Mouse (Mus musculus) adrenal gland, adult 2 months (tissue): ENCODE data around the gene Msh5. TPM values are rescaled to one million over a fixed set of nuclear protein-coding genes. Genes with fewer than 3 reads are reported as not detected.
A peak's percentile ranks its signal among the peaks of the same experiment; 100 is the strongest.
"Not testable (repeated sequence)": the region's sequence is repeated elsewhere in the genome, so short reads cannot be mapped to it uniquely, and the experiment has no call there.

Experiments used
- DNase-seq: peaks from one replicate; pipeline ENCODE4 v3.0.0; 2021
- polyA plus RNA-seq: library from polyadenylated mRNA; depleted of rRNA; stranded (reverse); fragments of >200 nt; gene quantifications from 2 replicates; pipeline ENCODE4 v1.2.3, GENCODE M21; 2012
- total RNA-seq, 2 experiments: library from RNA; stranded (reverse); gene quantifications; 2 replicates each; pipeline ENCODE4 v1.2.3; 2021

The Msh5 gene
- total and polyA plus RNA-seq, 3 experiments = 0.75 to 1.3 (median 0.93) TPM

- DNase-seq = no peak
Measured at GRCm38 (mm10) chr17:35023756-35024155, 22.8 kb downstream of the Msh5 start.

GRCm38 (mm10) chr17:35023221-35023620 is 23.3 kb downstream of the Msh5 start:
- DNase-seq = no peak

- DNase-seq = no peak
Measured at GRCm38 (mm10) chr17:35022541-35023060, 23.9 kb downstream of the Msh5 start.

GRCm38 (mm10) chr17:35021842-35022477 is 24.6 kb downstream of the Msh5 start:
- no peak for DNase-seq

GRCm38 (mm10) chr17:35021163-35021808 is 25.3 kb downstream of the Msh5 start:
- peak; percentile 87 for DNase-seq

GRCm38 (mm10) chr17:35020551-35020950 is 26.0 kb downstream of the Msh5 start:
- DNase-seq = no peak

- DNase-seq = no peak
Measured at GRCm38 (mm10) chr17:35019894-35020293, 26.7 kb downstream of the Msh5 start.

- no peak for DNase-seq
Measured at GRCm38 (mm10) chr17:35018171-35018570, 28.4 kb downstream of the Msh5 start.

- no peak for DNase-seq
Measured at GRCm38 (mm10) chr17:35017706-35018030, 28.9 kb downstream of the Msh5 start.

- DNase-seq = no peak
Measured at GRCm38 (mm10) chr17:35016791-35017705, 29.5 kb downstream of the Msh5 start.

- DNase-seq = peak; percentile 73
Measured at GRCm38 (mm10) chr17:35016376-35016775, 30.2 kb downstream of the Msh5 start, which contains the start of gene Vwa7. Gene Vwa7 (plus strand): TSS chr17:35016579.

- DNase-seq = no peak
Measured at GRCm38 (mm10) chr17:35015296-35015695, 31.2 kb downstream of the Msh5 start.

- no peak for DNase-seq
Measured at GRCm38 (mm10) chr17:35013221-35013620, 33.3 kb downstream of the Msh5 start.

- DNase-seq = no peak
Measured at GRCm38 (mm10) chr17:35012430-35012829, 34.1 kb downstream of the Msh5 start.

GRCm38 (mm10) chr17:35011440-35011839 is 35.1 kb downstream of the Msh5 start:
- DNase-seq = no peak

- no peak for DNase-seq
Measured at GRCm38 (mm10) chr17:35009586-35009985, 37.0 kb downstream of the Msh5 start.

- DNase-seq = no peak
Measured at GRCm38 (mm10) chr17:35007387-35007991, 39.1 kb downstream of the Msh5 start.

- not testable (repeated sequence) for DNase-seq
Measured at GRCm38 (mm10) chr17:35005902-35006301, 40.6 kb downstream of the Msh5 start.

GRCm38 (mm10) chr17:35005158-35005557 is 41.4 kb downstream of the Msh5 start:
- DNase-seq = no peak

GRCm38 (mm10) chr17:35004075-35004717 is 42.3 kb downstream of the Msh5 start:
- DNase-seq = no peak

GRCm38 (mm10) chr17:35003022-35003838 is 43.3 kb downstream of the Msh5 start:
- no peak for DNase-seq
